18 mouse cellular contexts compared by ENCODE assay signal in the genomic region with DNA sequence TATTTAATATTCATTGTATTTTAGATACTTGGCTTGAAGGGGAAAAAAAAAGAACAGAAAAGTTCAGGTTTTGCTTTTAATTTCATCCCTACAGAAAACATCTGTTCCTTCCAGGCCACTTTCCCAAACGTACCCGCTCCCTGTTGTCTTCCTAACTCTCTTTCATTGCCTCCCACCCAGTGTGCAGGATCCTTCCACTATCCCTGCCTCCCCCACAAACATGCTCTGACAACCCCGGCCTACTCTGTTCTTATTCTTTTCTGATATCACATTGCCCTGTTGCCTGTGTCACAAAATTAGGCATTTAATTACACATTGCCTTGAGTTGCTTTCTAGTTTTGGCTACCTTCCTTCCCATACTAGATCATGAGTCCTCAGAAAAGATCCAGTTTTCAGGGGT.
DNase-seq lines count a peak whose midpoint lies in the region; ATAC-seq and TF ChIP-seq lines count a peak whose summit lies in the region.
"Had no signal": no experiment of that assay in that cellular context is flagged by ENCODE, and none has a peak within 500 bp of the region (broad histone marks: within the 10 kb centered on the region; RNA-seq: fewer than 3 reads in every experiment).

No protein-coding gene starts in this region.

- H3K9me3 ChIP-seq in kidney, postnatal 0 days (replicated peaks; ENCODE audit: low read length), result no peaks in the 10 kb centered on the region
- H3K9me3 ChIP-seq: embryonic facial prominence, embryonic 10.5 days; embryonic facial prominence, embryonic 12.5 days; forebrain, embryonic 13.5 days; forebrain, embryonic 15.5 days had no signal

- ATAC-seq in kidney, postnatal 0 days (replicated peaks; ENCODE audit: low FRiP score, low read depth), result no peak
- ATAC-seq: forebrain, embryonic 13.5 days; forebrain, embryonic 15.5 days; forebrain, postnatal 0 days had no signal

- H3K9ac ChIP-seq in kidney, postnatal 0 days (ENCODE audit: low read depth, low read length), result no peak overlapping the region
- H3K9ac ChIP-seq: embryonic facial prominence, embryonic 12.5 days; forebrain, embryonic 13.5 days; forebrain, embryonic 15.5 days; forebrain, postnatal 0 days had no signal

- no peak overlapping the region for H3K4me2 ChIP-seq in kidney, postnatal 0 days (ENCODE audit: low read length)
- H3K4me2 ChIP-seq: embryonic facial prominence, embryonic 12.5 days; forebrain, embryonic 13.5 days; forebrain, embryonic 15.5 days had no signal

- H3K27ac ChIP-seq in kidney, postnatal 0 days, result no peak overlapping the region
- H3K27ac ChIP-seq: embryonic facial prominence, embryonic 10.5 days; embryonic facial prominence, embryonic 12.5 days; forebrain, embryonic 13.5 days; forebrain, embryonic 15.5 days had no signal

- TF ChIP-seq CTCF in kidney, postnatal 0 days (IDR thresholded peaks at IDR 0.05; ENCODE audit: low read depth), result no peak

- no peaks in the 10 kb centered on the region for H3K27me3 ChIP-seq in kidney, postnatal 0 days (ENCODE audit: insufficient read depth, low read length)
- H3K27me3 ChIP-seq: embryonic facial prominence, embryonic 12.5 days; forebrain, embryonic 13.5 days; forebrain, embryonic 15.5 days had no signal

- H3K4me3 ChIP-seq in kidney, postnatal 0 days (replicated peaks; ENCODE audit: low read depth, low read length), result no peak overlapping the region
- H3K4me3 ChIP-seq: embryonic facial prominence, embryonic 10.5 days; embryonic facial prominence, embryonic 12.5 days; forebrain, embryonic 13.5 days; forebrain, embryonic 15.5 days had no signal

- no peaks in the 10 kb centered on the region for H3K4me1 ChIP-seq in kidney, postnatal 0 days (replicated peaks; ENCODE audit: insufficient read depth, low read length)
- H3K4me1 ChIP-seq: embryonic facial prominence, embryonic 10.5 days; embryonic facial prominence, embryonic 12.5 days; forebrain, embryonic 13.5 days; forebrain, embryonic 15.5 days had no signal

- no peaks in the 10 kb centered on the region for H3K36me3 ChIP-seq in kidney, postnatal 0 days (ENCODE audit: insufficient read depth, low read length)
- H3K36me3 ChIP-seq: embryonic facial prominence, embryonic 10.5 days; embryonic facial prominence, embryonic 12.5 days; forebrain, embryonic 15.5 days had no signal

- WGBS in kidney, postnatal 0 days, result 51% methylated on average over 3 of the region's 3 CpGs

- peak; percentile 10 for DNase-seq in kidney, postnatal 0 days (ENCODE audit: low spot score)
- DNase-seq in kidney, postnatal 25 days, result no peak
- peak; percentile 8 to 15 for DNase-seq in right cerebral cortex, adult 2 months (ENCODE audit: low spot score in 2 of 2)
- no peak for DNase-seq in right cerebral cortex, postnatal 10 days (ENCODE audit: low spot score in 2 of 2)
- DNase-seq in lung, postnatal 10 days, result no peak
- DNase-seq: adrenal gland, adult 2 months; adrenal gland, postnatal 10 days; adrenal gland, postnatal 25 days; cerebellum, adult 11-12 months; cerebellum, adult 2 months; cerebellum, adult 9-10 months; cerebellum, postnatal 10 days; cerebellum, postnatal 25 days; forebrain, postnatal 0 days had no signal

Comparison
In these comparisons a context has a peak if more than half of its experiments do, and no peak if none do; other contexts are left out.
1. DNase-seq: peak in kidney, postnatal 0 days (single experiment) and right cerebral cortex, adult 2 months (2 of 2); none in kidney, postnatal 25 days (0 of 2), right cerebral cortex, postnatal 10 days (0 of 2) and lung, postnatal 10 days (single experiment).